ENCODE assay signal across 18 mouse cellular contexts in the genomic region with DNA sequence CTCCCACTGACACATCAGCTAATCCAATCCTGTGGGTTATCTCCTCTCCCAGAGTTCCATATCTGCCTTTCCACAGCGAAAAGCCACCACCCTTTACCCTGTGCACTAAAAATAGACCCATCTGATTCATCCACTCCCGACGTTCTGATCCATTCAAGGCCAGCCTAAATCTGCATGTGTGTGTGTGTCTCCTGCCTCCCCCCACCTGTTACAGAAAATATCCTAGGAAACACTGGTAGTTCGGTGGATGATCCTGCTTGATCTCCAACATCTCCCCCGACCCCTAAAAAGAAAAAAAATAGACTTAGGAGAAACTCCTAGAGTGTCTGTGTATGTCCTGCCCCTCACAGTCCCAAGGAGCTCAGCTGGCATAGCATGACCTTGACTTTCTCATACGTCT. TPM values are rescaled to one million over a fixed set of nuclear protein-coding genes. Genes with fewer than 3 reads are reported as not detected.
DNase-seq lines count a peak whose midpoint lies in the region; ATAC-seq lines count a peak whose summit lies in the region.
"Had no signal": no experiment of that assay in that cellular context is flagged by ENCODE, and none has a peak within 500 bp of the region (broad histone marks: within the 10 kb centered on the region; RNA-seq: fewer than 3 reads in every experiment).

No protein-coding gene starts in this region.

- peaks cover 12% of the 10 kb centered on the region for H3K4me1 ChIP-seq in heart, embryonic 11.5 days (ENCODE audit: control insufficient read depth, insufficient read depth, low read length)
- H3K4me1 ChIP-seq in heart, embryonic 16.5 days (ENCODE audit: control insufficient read depth, insufficient read depth, low read length) = peaks cover 12% of the 10 kb centered on the region

- H3K36me3 ChIP-seq in heart, embryonic 11.5 days (ENCODE audit: control insufficient read depth, insufficient read depth, low read length) = no peaks in the 10 kb centered on the region
- no peaks in the 10 kb centered on the region for H3K36me3 ChIP-seq in heart, embryonic 16.5 days (ENCODE audit: control insufficient read depth, insufficient read depth)
- H3K36me3 ChIP-seq: hindbrain, embryonic 13.5 days; limb, embryonic 15.5 days; lung, embryonic 15.5 days had no signal

- no peaks in the 10 kb centered on the region for H3K27me3 ChIP-seq in heart, embryonic 11.5 days (ENCODE audit: control insufficient read depth, insufficient read depth, low read length)
- no peaks in the 10 kb centered on the region for H3K27me3 ChIP-seq in heart, embryonic 16.5 days (ENCODE audit: control insufficient read depth, insufficient read depth, low read length)
- H3K27me3 ChIP-seq: hindbrain, embryonic 13.5 days; limb, embryonic 15.5 days; lung, embryonic 15.5 days had no signal

- WGBS in heart, embryonic 11.5 days (ENCODE audit: insufficient replicate concordance) = 25% methylated on average over 6 of the region's 6 CpGs
- 29% methylated on average over 6 of the region's 6 CpGs for WGBS in heart, embryonic 16.5 days

- H3K9me3 ChIP-seq in heart, embryonic 11.5 days (replicated peaks; ENCODE audit: control insufficient read depth, low read length) = no peaks in the 10 kb centered on the region
- H3K9me3 ChIP-seq in heart, embryonic 16.5 days (replicated peaks; ENCODE audit: control insufficient read depth, low read length) = no peaks in the 10 kb centered on the region
- H3K9me3 ChIP-seq: hindbrain, embryonic 13.5 days; limb, embryonic 15.5 days; lung, embryonic 15.5 days had no signal

- peak overlapping the region; percentile 99 for H3K27ac ChIP-seq in heart, embryonic 11.5 days (ENCODE audit: low read depth, low read length)
- H3K27ac ChIP-seq in heart, embryonic 16.5 days (ENCODE audit: low read length) = peak overlapping the region; percentile 100
- H3K27ac ChIP-seq: limb, embryonic 15.5 days had no signal

- H3K9ac ChIP-seq in heart, embryonic 11.5 days (ENCODE audit: low read depth, low read length) = peak overlapping the region; percentile 31
- peak overlapping the region; percentile 42; the same call in 1 of the 2 replicates for H3K9ac ChIP-seq in heart, embryonic 16.5 days (ENCODE audit: low read length)
- H3K9ac ChIP-seq: limb, embryonic 15.5 days; lung, embryonic 15.5 days had no signal

- no peak for DNase-seq in heart, postnatal 14 days
- DNase-seq in ES-CJ7 (ENCODE audit: low read depth, low spot score) = peak; percentile 60
- peak; percentile 49 for DNase-seq in adrenal gland, adult 8-10 months
- DNase-seq in urinary bladder, postnatal 25 days (ENCODE audit: low spot score) = no peak
- DNase-seq: cerebellum, postnatal 14 days; kidney, adult 11 months; right cerebral cortex, adult 18-20 months; thymus, adult 2 months had no signal

- no peak overlapping the region; the same call in 1 of the 2 replicates for H3K4me3 ChIP-seq in heart, embryonic 11.5 days (ENCODE audit: low read depth, low read length)
- H3K4me3 ChIP-seq in heart, embryonic 16.5 days (ENCODE audit: low read length) = no peak overlapping the region
- H3K4me3 ChIP-seq: hindbrain, embryonic 13.5 days; limb, embryonic 15.5 days; lung, embryonic 15.5 days had no signal

- H3K4me2 ChIP-seq in heart, embryonic 11.5 days = peak overlapping the region; percentile 75
- H3K4me2 ChIP-seq in heart, embryonic 16.5 days (ENCODE audit: low read depth, low read length) = peak overlapping the region; percentile 78; the same call in 1 of the 2 replicates
- H3K4me2 ChIP-seq: limb, embryonic 15.5 days had no signal

- ATAC-seq in heart, embryonic 11.5 days (replicated peaks; ENCODE audit: insufficient number of reproducible peaks, low FRiP score, low TSS enrichment) = no peak
- ATAC-seq in heart, embryonic 16.5 days (replicated peaks; ENCODE audit: extremely low read depth, insufficient read depth, low FRiP score) = no peak
- ATAC-seq in erythroid progenitor cell, adult 5-6 weeks (replicated peaks; ENCODE audit: low FRiP score, poor library complexity, severe bottlenecking) = no peak
- ATAC-seq: CD4-positive, CD25-positive, alpha-beta regulatory T cell, adult 4 months; forebrain, embryonic 14.5 days had no signal

- intact Hi-C loops in heart, postnatal 14 days (cut with DNase I) = no loop called here

RNA-seq across cellular contexts. Expression of a gene that starts 2.2 kb away (rescaled TPM):
- 65.3 and 70.1 TPM in 2 replicates for polyA plus RNA-seq in heart, embryonic 11.5 days (2014; fragmentation: Nextera tagmentation; extraction: Ambion mirVana)
- total RNA-seq in heart, postnatal 14 days (2021) = 10 to 100 TPM; 61.2 to 62.1 TPM
- total RNA-seq in adrenal gland, adult 8-10 months (2022) = 10 to 100 TPM; 57.7 to 79.2 (median 71.1) TPM
- 49.1 and 55.1 TPM in 2 replicates for polyA plus RNA-seq in heart, embryonic 16.5 days (2015; fragmentation: Nextera tagmentation; extraction: Ambion mirVana)
- total RNA-seq in erythroid progenitor cell, adult 5-6 weeks (2015; ENCODE audit: low replicate concordance) = 80.0 and 119 TPM in 2 replicates
- 69.6 and 108 TPM in 2 replicates for total RNA-seq in erythroid progenitor cell, adult 5-6 weeks (2017; ENCODE audit: low replicate concordance)

RNA-seq across cellular contexts. Expression of a gene that starts 28.1 kb away (rescaled TPM):
- polyA plus RNA-seq in heart, embryonic 11.5 days (2014; fragmentation: Nextera tagmentation; extraction: Ambion mirVana) = 0.55 and 1.0 TPM in 2 replicates
- 1 to 10 TPM; 1.2 to 2.0 TPM for total RNA-seq in heart, postnatal 14 days (2021)
- 1 to 10 TPM in 3 of 4 experiments, not detected in 1; 1.1 to 2.8 (median 1.1) TPM for total RNA-seq in adrenal gland, adult 8-10 months (2022)
- polyA plus RNA-seq in heart, embryonic 16.5 days (2015; fragmentation: Nextera tagmentation; extraction: Ambion mirVana) = 0.30 and 0.59 TPM in 2 replicates
- not detected in 2 replicates for total RNA-seq in erythroid progenitor cell, adult 5-6 weeks (2015; ENCODE audit: low replicate concordance)
- total RNA-seq in erythroid progenitor cell, adult 5-6 weeks (2017; ENCODE audit: low replicate concordance) = 3.6 TPM in 1 of 2 replicates, not detected in the other
- total RNA-seq: layer of hippocampus, adult 18-20 months; megakaryocyte-erythroid progenitor cell, adult 5-6 weeks had no signal
- polyA plus RNA-seq: hindbrain, embryonic 13.5 days had no signal

RNA-seq across cellular contexts. Expression of a gene that starts 45.8 kb away (rescaled TPM):
- polyA plus RNA-seq in heart, embryonic 11.5 days (2014; fragmentation: Nextera tagmentation; extraction: Ambion mirVana) = 28.3 and 28.9 TPM in 2 replicates
- total RNA-seq in heart, postnatal 14 days (2021) = 10 to 100 TPM; 27.1 to 29.1 TPM
- 10 to 100 TPM; 59.6 to 64.5 (median 63.1) TPM for total RNA-seq in adrenal gland, adult 8-10 months (2022)
- 30.4 and 34.9 TPM in 2 replicates for polyA plus RNA-seq in heart, embryonic 16.5 days (2015; fragmentation: Nextera tagmentation; extraction: Ambion mirVana)
- 20.2 and 33.1 TPM in 2 replicates for total RNA-seq in erythroid progenitor cell, adult 5-6 weeks (2015; ENCODE audit: low replicate concordance)
- total RNA-seq in erythroid progenitor cell, adult 5-6 weeks (2017; ENCODE audit: low replicate concordance) = 17.8 and 21.6 TPM in 2 replicates

Comparison
In these comparisons a context has a peak if more than half of its experiments do, and no peak if none do; other contexts are left out.
1. DNase-seq: peak in ES-CJ7 (single experiment) and adrenal gland, adult 8-10 months (single experiment); none in heart, postnatal 14 days (0 of 2) and urinary bladder, postnatal 25 days (single experiment).